Mouse (Mus musculus): Measurements from ENCODE around the gene Tnfrsf9.
"Not testable (repeated sequence)": the region's sequence is repeated elsewhere in the genome, so short reads cannot be mapped to it uniquely, and the experiment has no call there.

Gene Tnfrsf9

DNA sequence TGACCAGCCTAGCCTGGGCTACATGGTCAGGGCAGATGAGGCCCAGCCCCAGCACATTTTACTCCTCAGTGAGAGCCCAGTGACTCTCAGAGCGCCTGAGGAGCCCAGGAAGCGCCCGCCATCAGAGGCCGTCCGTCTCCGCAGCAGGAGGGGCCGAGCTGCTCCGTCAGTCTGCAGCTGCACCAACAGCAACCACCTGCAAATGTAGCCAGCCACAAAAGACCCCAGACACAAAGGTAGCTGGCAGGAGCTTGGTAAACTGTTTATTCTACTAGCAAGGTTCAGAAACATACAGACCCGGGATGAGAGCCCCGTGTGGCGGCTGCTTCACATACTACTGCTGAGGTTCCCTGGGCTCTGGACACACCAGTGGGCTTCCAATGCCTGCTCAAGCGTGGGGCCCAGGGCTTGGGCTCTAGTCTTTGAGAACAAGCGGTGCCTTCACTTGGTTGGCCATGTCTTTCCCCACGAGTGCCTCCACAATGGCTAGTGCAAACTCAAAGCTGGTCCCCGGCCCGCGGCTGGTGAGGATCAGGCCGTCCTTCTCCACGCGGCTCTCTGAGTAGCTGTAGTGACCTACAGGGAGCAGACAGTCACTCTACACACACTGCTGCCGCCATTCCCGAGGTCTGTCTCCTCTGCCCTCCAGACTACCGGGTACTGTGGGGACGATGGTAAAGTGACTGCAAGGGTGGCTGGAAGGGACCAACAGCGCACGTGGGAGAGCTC, 17.3 kb upstream of the Tnfrsf9 start:
- no peak for DNase-seq (ENCODE audit: low read depth)

DNA sequence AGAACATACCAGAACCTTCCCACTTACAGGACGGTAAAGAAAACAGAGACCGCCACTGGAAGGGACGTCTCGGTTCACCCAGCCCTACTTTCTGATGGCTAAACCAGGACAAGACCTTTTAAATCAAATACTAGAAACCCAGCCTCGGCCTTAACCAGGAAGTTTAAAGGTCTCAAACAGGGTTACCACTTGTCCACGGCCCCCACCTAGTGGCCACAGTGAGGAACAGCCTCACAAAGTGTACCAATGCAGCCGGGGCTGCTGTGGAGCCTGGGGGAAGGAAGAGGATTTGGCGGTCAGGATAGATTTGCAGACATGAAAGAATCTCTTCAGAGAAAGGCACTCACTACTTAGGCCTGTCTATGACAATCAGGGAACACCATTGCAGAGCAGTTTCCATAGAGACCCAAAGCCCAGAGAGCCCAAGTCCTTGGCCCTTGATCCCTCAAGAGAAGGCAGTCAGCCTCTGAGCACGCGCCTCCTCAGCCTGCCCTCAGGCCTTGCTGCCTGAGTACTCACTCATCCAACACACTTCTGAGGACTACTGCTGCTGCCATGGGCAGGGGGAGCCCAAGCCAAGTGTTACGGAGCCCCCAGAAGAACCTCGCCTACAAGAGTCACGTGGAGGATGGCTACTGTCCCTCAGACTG, 15.5 kb upstream of the Tnfrsf9 start:
- DNase-seq (ENCODE audit: low read depth): peak; percentile 59

DNA sequence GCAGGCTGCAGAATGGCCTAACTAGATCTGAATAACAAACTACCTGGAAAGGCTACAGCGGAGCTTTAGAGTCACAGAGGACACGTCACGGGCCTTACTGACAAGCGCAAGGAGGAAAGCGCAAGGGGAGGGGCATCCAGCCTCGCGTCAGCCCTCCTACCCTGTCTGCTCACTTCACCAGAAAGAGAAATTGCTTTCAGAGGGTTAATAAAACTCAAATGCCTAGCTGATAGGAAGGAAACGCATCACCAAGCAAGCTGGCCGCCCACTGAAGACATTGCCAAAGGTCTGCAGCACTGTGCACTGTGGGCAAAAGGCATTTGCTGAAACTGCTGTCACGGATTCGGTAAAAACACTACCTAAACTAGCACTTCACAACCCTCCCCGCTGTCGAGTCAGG, 13.9 kb upstream of the Tnfrsf9 start:
- DNase-seq (ENCODE audit: low read depth): no peak

- peak; percentile 70 for DNase-seq (ENCODE audit: low read depth)
Observed at GRCm38 (mm10) chr4:150901651-150902050, 12.7 kb upstream of the Tnfrsf9 start.

DNA sequence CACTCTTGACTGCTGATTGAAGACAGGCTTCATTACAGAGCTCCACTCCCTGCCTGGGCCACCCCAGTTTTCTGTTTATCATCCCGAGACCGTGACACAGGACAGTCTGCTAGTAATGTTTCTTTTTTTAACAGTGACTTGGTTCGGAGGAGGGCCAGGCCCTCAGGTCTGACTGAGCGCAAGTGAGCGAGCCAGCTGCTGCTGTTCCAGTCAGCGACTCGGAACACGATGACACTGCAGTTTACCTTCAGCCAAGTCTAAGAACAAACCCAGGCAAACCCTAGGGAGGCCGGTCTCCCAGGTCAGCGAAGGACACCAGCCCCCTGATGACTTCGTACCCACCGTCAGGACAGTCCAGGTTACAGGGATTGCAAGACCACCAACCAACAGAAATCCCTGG, 12.3 kb upstream of the Tnfrsf9 start:
- DNase-seq (ENCODE audit: low read depth): no peak

- DNase-seq (ENCODE audit: low read depth): no peak
Observed at GRCm38 (mm10) chr4:150903091-150903742, 11.1 kb upstream of the Tnfrsf9 start.

DNA sequence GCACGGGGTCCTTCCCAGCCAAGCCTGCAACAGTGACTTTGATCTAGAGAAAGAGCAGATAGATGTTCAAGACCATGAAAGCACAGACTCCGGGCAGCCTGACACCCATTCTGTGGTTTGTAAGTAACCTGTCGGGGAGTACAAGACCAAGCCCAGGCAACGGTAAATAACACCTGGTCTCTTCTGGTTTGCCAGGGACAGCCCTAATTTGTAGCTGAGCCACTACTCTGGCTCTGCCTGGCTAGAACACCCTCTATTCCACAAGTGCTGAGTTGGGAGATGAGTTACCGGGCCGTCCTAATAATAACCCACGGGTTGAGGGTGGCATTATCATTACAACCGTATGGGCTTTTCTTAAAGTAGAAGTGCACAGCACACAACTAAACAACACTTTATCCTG, 7.3 kb upstream of the Tnfrsf9 start:
- DNase-seq (ENCODE audit: low read depth): no peak

GRCm38 (mm10) chr4:150908512-150908911, 5.8 kb upstream of the Tnfrsf9 start:
- not testable (repeated sequence) for DNase-seq (ENCODE audit: low read depth)

GRCm38 (mm10) chr4:150909451-150910156, 4.8 kb upstream of the Tnfrsf9 start:
- peak; percentile 92 for DNase-seq (ENCODE audit: low read depth)

GRCm38 (mm10) chr4:150910164-150910951, 4.0 kb upstream of the Tnfrsf9 start:
- DNase-seq (ENCODE audit: low read depth): no peak

GRCm38 (mm10) chr4:150913743-150914142, 619 bp upstream of the Tnfrsf9 start:
- DNase-seq (ENCODE audit: low read depth): no peak

- no peak for DNase-seq (ENCODE audit: low read depth)
Observed at GRCm38 (mm10) chr4:150915181-150915906, 982 bp downstream of the Tnfrsf9 start.

DNA sequence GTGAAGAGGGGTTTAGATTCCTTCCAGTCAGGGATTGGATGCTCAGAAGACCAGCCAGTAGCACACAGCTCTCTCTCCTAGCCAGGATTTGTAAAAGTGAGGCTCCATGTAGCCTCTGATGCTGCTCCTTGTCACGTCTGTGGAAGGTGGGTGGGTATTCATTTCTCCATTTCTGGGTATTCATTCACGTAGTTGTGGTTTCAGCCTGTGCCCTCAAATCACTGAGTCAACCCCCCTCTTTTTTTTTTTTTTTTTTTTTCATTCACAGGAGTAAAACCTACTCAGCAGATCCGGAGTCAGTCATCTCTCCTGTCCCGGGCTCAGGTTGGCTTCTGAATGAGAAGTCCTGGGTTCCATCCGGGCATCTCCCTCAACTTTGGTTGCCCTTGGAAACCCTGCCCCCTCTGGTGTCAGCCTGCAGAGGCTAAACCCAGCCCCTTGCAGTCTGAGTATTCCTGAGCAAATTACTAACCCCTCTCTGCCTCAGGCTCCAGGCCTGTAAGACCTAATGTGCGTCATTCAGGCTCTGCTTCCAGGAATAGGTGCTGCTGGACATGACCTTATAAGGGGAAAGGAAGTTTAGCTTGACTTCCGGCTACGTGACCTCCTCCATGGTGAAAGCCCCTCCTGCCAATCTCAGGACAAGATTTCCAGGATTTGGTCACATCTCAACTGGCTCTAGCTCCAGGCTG, 3.1 kb downstream of the Tnfrsf9 start:
- no peak for DNase-seq (ENCODE audit: low read depth)

DNA sequence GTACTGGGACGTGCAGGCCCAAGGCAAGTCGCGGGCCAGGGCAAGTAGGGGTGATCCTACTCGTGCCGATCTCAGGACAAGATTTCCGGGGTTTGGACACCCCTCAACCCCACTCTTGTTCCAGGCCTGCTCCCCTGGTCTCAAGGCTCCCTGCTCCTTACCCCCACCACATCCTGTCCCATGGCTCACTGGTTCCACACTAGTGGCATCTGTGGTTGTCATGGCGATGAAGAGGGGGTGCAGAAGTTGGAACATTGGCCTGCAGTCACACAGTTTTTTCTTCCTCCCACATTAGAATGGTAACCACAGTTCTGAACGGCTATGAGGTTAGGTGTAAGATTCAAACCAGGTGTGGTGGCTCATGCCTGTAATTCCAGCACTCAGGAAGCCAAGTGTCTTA, 6.8 kb downstream of the Tnfrsf9 start:
- no peak for DNase-seq (ENCODE audit: low read depth)

GRCm38 (mm10) chr4:150924308-150924707, 9.9 kb downstream of the Tnfrsf9 start:
- no peak for DNase-seq (ENCODE audit: low read depth)

DNA sequence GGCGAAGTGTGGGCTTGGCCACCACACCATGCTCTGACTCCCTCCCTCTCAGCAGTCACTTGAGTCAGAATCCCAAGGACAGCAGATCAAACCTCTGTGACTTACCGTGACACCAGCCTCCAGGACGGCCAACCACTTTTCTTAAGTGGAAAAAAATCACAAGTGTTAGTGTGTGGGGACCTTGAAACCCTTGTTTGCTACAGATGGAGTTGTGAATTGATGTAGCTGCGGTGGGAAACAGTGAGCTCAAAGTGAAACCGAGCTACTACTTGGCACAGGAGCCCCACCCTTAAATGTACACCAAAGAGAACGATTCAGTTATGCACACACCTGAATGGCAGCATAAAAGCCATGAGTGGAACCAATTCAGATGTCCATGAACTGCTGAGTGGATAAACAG, 10.6 kb downstream of the Tnfrsf9 start:
- DNase-seq (ENCODE audit: low read depth): no peak

GRCm38 (mm10) chr4:150925923-150926322, 11.6 kb downstream of the Tnfrsf9 start:
- DNase-seq (ENCODE audit: low read depth): no peak

DNA sequence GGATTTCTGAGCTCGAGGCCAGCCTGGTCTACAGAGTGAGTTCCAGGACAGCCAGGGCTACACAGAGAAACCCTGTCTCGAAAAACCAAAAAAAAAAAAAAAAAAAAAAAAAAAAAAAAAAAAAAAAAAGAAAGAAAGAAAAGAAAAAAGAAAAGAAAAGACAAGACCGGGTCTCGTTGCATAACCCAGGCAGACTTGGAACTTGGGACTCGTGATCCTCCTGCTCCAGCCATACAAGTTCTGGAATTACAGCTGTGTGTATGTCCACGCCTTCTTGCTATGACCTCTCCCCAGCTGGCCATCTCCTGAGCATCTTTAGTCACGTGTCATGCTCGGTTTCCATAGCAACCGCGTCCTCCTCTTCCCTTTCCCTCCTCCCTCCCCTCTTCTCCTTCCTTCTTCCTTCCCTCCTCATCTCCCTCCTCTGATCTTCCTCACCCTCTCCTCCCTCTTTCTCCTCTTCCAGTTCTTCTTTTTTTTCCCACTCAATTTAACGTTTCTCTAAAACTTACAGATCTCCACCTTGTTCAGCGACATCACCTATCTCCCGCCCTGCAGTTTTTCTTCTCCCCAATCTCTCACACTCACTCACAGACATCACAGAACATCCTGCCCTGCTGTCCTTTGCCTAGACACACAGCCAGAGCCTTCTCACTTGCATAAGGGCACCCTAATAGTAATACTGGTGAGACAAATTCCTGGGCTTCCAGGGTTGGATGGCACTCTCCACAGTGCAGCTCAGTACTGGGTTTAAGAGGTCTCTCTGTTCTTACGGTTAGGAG, 12.8 kb downstream of the Tnfrsf9 start:
- DNase-seq (ENCODE audit: low read depth): no peak

- DNase-seq (ENCODE audit: low read depth): no peak
Observed at GRCm38 (mm10) chr4:150927789-150928188, 13.4 kb downstream of the Tnfrsf9 start.

- no peak for DNase-seq (ENCODE audit: low read depth)
Observed at GRCm38 (mm10) chr4:150933503-150933902, 19.1 kb downstream of the Tnfrsf9 start.
